Mouse (Mus musculus) inflammation-experienced regulatory T-cells, adult 16 weeks (primary cell): Measurements from ENCODE around the gene Plin3. TPM values are rescaled to one million over a fixed set of nuclear protein-coding genes. Genes with fewer than 3 reads are reported as not detected.

ENCODE experiments used
- polyA plus RNA-seq: library from polyadenylated mRNA; unstranded; fragments of 100-300 nt; shearing (Covaris generic); gene quantifications from one replicate; pipeline ENCODE4 v1.2.1, GENCODE M21; 2017

Gene Plin3
- 45.8 TPM for polyA plus RNA-seq

GRCm38 (mm10) chr17:56292531-56293222, at the start of gene Plin3:
Gene Plin3 (minus strand): TSS chr17:56292873.

GRCm38 (mm10) chr17:56325450-56326152, 32.9 kb upstream of the Plin3 start, which contains the start of gene Kdm4b:
Gene Kdm4b (plus strand): TSS chr17:56326062.

DNA sequence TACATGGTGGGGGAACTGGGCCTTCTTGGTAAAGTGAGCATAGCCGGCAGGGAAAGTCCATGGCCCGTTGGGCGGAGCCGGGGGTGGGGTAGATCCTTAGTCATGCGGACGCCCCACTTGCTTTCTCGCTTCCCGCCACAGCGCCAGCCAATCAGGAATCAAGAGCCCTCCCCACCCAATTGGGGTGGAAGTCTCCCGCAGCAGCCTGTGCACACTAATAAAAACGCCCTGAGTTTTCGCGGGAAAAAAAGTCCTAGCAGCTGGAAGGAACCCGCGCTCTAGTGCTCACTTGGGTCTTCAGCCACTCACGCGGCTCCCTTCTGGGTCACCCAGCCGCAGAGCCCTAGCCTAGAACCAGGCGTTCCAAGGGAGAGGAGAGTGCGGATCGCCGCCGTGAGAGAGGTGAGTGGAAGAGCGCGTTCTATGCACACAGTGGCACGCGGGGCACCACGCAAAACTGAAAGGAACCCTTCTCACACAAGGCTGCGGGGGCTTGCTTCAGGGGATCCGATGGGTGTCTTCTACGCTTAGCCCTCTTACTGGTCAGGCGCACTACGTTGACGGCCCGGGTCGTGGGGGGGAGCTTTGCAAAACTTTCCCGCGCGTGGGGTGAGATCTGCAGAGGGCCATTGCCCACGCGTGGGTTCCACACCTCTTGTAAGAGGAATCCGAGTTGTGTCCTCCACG, 10.6 kb upstream of the Plin3 start, which contains the start of gene Uhrf1:
Uhrf1 (plus strand) TSS at position 162 of the 687 bp plus-strand sequence.

DNA sequence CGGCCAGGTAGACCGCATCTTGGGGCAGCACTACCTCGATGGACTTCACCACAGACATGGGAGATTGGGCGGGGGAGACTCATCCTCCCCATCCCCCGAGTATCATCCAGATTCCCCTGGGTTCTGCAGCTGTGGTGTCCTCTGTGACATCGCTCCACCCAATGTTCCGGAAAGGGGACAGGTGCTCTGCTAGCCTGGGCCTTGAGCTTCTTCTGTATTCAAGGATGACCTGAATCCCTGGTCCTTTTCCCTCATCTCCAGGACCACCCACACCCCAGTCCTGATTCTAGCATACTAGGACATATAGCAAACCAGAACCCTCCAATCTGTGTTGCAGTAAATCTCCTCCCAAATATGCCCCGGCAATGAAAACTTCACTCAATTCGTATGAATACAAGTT, 7.5 kb upstream of the Plin3 start, which contains the start of gene Arrdc5:
Arrdc5 (minus strand) TSS at position 101 of the 400 bp plus-strand sequence.

GRCm38 (mm10) chr17:56276643-56277566, 15.8 kb downstream of the Plin3 start, which contains the start of gene Ticam1:
Gene Ticam1 (minus strand): TSS chr17:56276786.

DNA sequence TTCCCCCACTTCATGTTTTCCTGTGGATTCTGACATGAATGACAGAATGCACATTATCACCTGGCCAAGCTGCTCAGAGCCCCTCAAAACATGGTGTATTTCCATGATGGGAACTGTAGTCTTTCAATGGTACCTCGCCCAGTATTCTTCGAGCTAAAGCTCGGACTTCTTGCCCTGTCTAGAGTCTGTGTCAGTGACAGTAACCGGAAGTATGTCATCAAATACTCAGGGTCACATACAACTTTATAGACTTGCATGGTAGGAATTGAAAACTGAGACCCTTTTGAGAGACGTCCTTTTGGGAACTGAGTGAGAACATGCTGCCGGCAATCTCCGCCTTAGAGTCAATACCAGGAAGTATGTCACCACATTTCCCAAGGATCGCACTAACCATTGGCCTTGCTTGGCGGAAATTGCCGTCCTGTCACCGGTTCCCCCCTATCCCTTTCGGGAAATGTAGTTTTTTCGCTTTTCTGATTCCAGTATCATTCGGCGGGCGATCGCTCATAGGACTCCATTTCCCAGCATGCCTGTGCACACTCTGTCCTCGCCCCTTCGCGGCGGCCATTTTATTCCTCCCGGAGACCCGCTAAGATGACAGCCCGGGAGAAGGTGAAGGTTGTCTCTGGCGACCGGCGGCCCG, 36.3 kb downstream of the Plin3 start, which contains the start of gene Fem1a:
Fem1a (plus strand) TSS at position 572 of the 643 bp plus-strand sequence.

Other genes starting within 250 kb of the Plin3 start
- 88.2 TPM for gene Ubxn6, start 217.8 kb downstream of the Plin3 start, polyA plus RNA-seq
- 160 TPM for gene Hdgfl2, start 213.2 kb downstream of the Plin3 start, polyA plus RNA-seq
- gene Plin4, start 183.1 kb downstream of the Plin3 start, polyA plus RNA-seq, result not detected
- gene Plin5, start 175.3 kb downstream of the Plin3 start, polyA plus RNA-seq, result not detected
- not detected for gene Lrg1, start 170.9 kb downstream of the Plin3 start, polyA plus RNA-seq
- gene Sema6b, start 152.5 kb downstream of the Plin3 start, polyA plus RNA-seq, result not detected
- 35.0 TPM for gene Tnfaip8l1, start 130.4 kb downstream of the Plin3 start, polyA plus RNA-seq
- 61.5 TPM for gene Mydgf, start 109.0 kb downstream of the Plin3 start, polyA plus RNA-seq
- 45.3 TPM for gene Dpp9, start 74.0 kb downstream of the Plin3 start, polyA plus RNA-seq
- 5.0 TPM for gene Fem1a, start 36.1 kb downstream of the Plin3 start, polyA plus RNA-seq
- 9.2 TPM for gene Ticam1, start 16.1 kb downstream of the Plin3 start, polyA plus RNA-seq
- gene Arrdc5, start 7.4 kb upstream of the Plin3 start, polyA plus RNA-seq, result not detected
- 25.5 TPM for gene Uhrf1, start 10.4 kb upstream of the Plin3 start, polyA plus RNA-seq
- 17.8 TPM for gene Kdm4b, start 33.2 kb upstream of the Plin3 start, polyA plus RNA-seq
- gene Ptprs, start 183.6 kb upstream of the Plin3 start, polyA plus RNA-seq, result 11.2 TPM
- gene Znrf4, start 219.6 kb upstream of the Plin3 start, polyA plus RNA-seq, result not detected